Mouse (Mus musculus): ENCODE measurements around the gene Mutyh. TPM values are rescaled to one million over a fixed set of nuclear protein-coding genes. Genes with fewer than 3 reads are reported as not detected.
A peak's percentile ranks its signal among the peaks of the same experiment; 100 is the strongest.
"Not testable (repeated sequence)": the region's sequence is repeated elsewhere in the genome, so short reads cannot be mapped to it uniquely, and the experiment has no call there.

The Mutyh gene
- total RNA-seq, 2 experiments from 2014 or later = 4.0 to 4.2 TPM

- peak; percentile 78 for DNase-seq
These were observed 13.6 kb downstream of the Mutyh start for GRCm38 (mm10) chr4:116820902-116821693.

GRCm38 (mm10) chr4:116821694-116822016 lies 14.1 kb downstream of the Mutyh start, which contains the start of gene Hpdl:
Hpdl (minus strand) TSS chr4:116821707.
- DNase-seq = no peak

- DNase-seq = peak; percentile 75
These were observed 17.1 kb downstream of the Mutyh start for GRCm38 (mm10) chr4:116824541-116825004.

GRCm38 (mm10) chr4:116827819-116828218 lies 20.3 kb downstream of the Mutyh start:
- DNase-seq = peak; percentile 32

- no peak for DNase-seq
These were observed 22.0 kb downstream of the Mutyh start for GRCm38 (mm10) chr4:116829364-116830069.

- no peak for DNase-seq
These were observed 22.5 kb downstream of the Mutyh start for GRCm38 (mm10) chr4:116830070-116830368.

GRCm38 (mm10) chr4:116838999-116839398 lies 31.5 kb downstream of the Mutyh start:
- DNase-seq = no peak

GRCm38 (mm10) chr4:116840096-116840495 lies 32.6 kb downstream of the Mutyh start:
- not testable (repeated sequence) for DNase-seq

GRCm38 (mm10) chr4:116840841-116841240 lies 33.3 kb downstream of the Mutyh start:
- DNase-seq = no peak

GRCm38 (mm10) chr4:116844324-116844723 lies 36.8 kb downstream of the Mutyh start:
- DNase-seq = no peak

- DNase-seq = no peak
These were observed 42.4 kb downstream of the Mutyh start for GRCm38 (mm10) chr4:116849901-116850300.

GRCm38 (mm10) chr4:116854286-116854685 lies 46.8 kb downstream of the Mutyh start:
- no peak for DNase-seq

GRCm38 (mm10) chr4:116857203-116857602 lies 49.7 kb downstream of the Mutyh start:
- no peak for DNase-seq

- DNase-seq = no peak
These were observed 52.2 kb downstream of the Mutyh start for GRCm38 (mm10) chr4:116859711-116860110.

GRCm38 (mm10) chr4:116862023-116862422 lies 54.5 kb downstream of the Mutyh start:
- DNase-seq = no peak

Other genes starting within 250 kb of the Mutyh start
- gene Ccdc17, start 211.1 kb upstream of the Mutyh start, total RNA-seq (2021) = 1 to 10 TPM; 1.5 to 4.1 TPM
- 10 to 100 TPM; 89.1 to 92.2 TPM for gene Nasp, start 179.8 kb upstream of the Mutyh start, total RNA-seq (2021)
- gene Akr1a1, start 156.0 kb upstream of the Mutyh start, total RNA-seq (2021) = 100 to 1,000 TPM; 438 to 466 TPM
- 100 to 1,000 TPM; 393 to 438 TPM for gene Prdx1, start 122.2 kb upstream of the Mutyh start, total RNA-seq (2021)
- 10 to 100 TPM; 26.5 to 32.4 TPM for gene Mmachc, start 99.3 kb upstream of the Mutyh start, total RNA-seq (2021)
- gene Ccdc163, start 99.2 kb upstream of the Mutyh start, total RNA-seq (2021) = 10 to 100 TPM; 10.2 to 10.5 TPM
- 1 to 10 TPM; 1.9 to 2.1 TPM for gene Tesk2, start 86.8 kb upstream of the Mutyh start, total RNA-seq (2021)
- 10 to 100 TPM; 13.3 to 15.4 TPM for gene Toe1, start 83 bp upstream of the Mutyh start, total RNA-seq (2021)
- 1 to 10 TPM; 1.3 to 2.2 TPM for gene Hpdl, start 14.0 kb downstream of the Mutyh start, total RNA-seq (2021)
- 1 to 10 TPM; 2.1 to 2.4 TPM for gene Zswim5, start 69.7 kb downstream of the Mutyh start, total RNA-seq (2021)
- gene Urod, start 186.7 kb downstream of the Mutyh start, total RNA-seq (2021) = 10 to 100 TPM; 80.0 to 83.1 TPM
- 10 to 100 TPM; 11.3 to 15.1 TPM for gene Hectd3, start 187.6 kb downstream of the Mutyh start, total RNA-seq (2021)
- gene Eif2b3, start 211.7 kb downstream of the Mutyh start, total RNA-seq (2021) = 10 to 100 TPM; 19.1 to 20.1 TPM